Comparison of ENCODE assay signal across 11 mouse cellular contexts in genomic region chr9:42803061-42803491, GRCm38 (mm10).
DNase-seq lines count a peak whose midpoint lies in the region; ATAC-seq and TF ChIP-seq lines count a peak whose summit lies in the region.
"Had no signal": no experiment of that assay in that cellular context is flagged by ENCODE, and none has a peak within 500 bp of the region (broad histone marks: within the 10 kb centered on the region; RNA-seq: fewer than 3 reads in every experiment).

No protein-coding gene starts in this region.

- H3K4me3 ChIP-seq in heart, adult 2 months = no peak overlapping the region
- H3K4me3 ChIP-seq in heart, embryonic 11.5 days (ENCODE audit: low read depth, low read length) = no peak overlapping the region
- H3K4me3 ChIP-seq in neural tube, embryonic 14.5 days (ENCODE audit: low read depth, low read length) = no peak overlapping the region
- H3K4me3 ChIP-seq in intestine, postnatal 0 days (ENCODE audit: low read depth, low read length) = no peak overlapping the region
- H3K4me3 ChIP-seq: forebrain, embryonic 13.5 days; limb, embryonic 12.5 days; midbrain, embryonic 10.5 days had no signal

- peaks cover under 1% of the 10 kb centered on the region; the same call in 1 of the 2 replicates for H3K27me3 ChIP-seq in heart, adult 2 months (ENCODE audit: control insufficient read depth, insufficient read depth, low read length)
- 0 out of 2 replicates have a peak, but pooled peaks cover 5% of the 10 kb centered on the region for H3K27me3 ChIP-seq in heart, embryonic 11.5 days (ENCODE audit: control insufficient read depth, insufficient read depth, low read length)
- H3K27me3 ChIP-seq in neural tube, embryonic 14.5 days (ENCODE audit: control insufficient read depth, insufficient read depth, low read length) = no peaks in the 10 kb centered on the region
- no peaks in the 10 kb centered on the region for H3K27me3 ChIP-seq in intestine, postnatal 0 days (replicated peaks; ENCODE audit: control insufficient read depth, insufficient read depth, low read length)
- H3K27me3 ChIP-seq: forebrain, embryonic 13.5 days had no signal

- no peak for TF ChIP-seq POLR2A in heart, adult 2 months (IDR thresholded peaks at IDR 0.05; ENCODE audit: insufficient read depth, low read depth, low read length)

- H3K27ac ChIP-seq in heart, adult 2 months = no peak overlapping the region
- H3K27ac ChIP-seq in heart, embryonic 11.5 days (ENCODE audit: low read depth, low read length) = no peak overlapping the region
- no peak overlapping the region for H3K27ac ChIP-seq in neural tube, embryonic 14.5 days (ENCODE audit: low read depth, low read length)
- no peak overlapping the region for H3K27ac ChIP-seq in intestine, postnatal 0 days (ENCODE audit: low read depth, low read length)
- H3K27ac ChIP-seq: forebrain, embryonic 13.5 days; limb, embryonic 12.5 days; midbrain, embryonic 10.5 days had no signal

- DNase-seq in heart, adult 2 months = peak; percentile 30 to 38
- no peak for DNase-seq in neural tube, embryonic 10.5 days (ENCODE audit: extremely low spot score, low spot score)
- peak; percentile 21 for DNase-seq in cerebellum, adult 9-11 months
- peak; percentile 54 to 67 for DNase-seq in lung, postnatal 4 days
- DNase-seq: kidney, postnatal 36 days had no signal

- H3K9me3 ChIP-seq in heart, embryonic 11.5 days (replicated peaks; ENCODE audit: control insufficient read depth, low read length) = no peaks in the 10 kb centered on the region
- no peaks in the 10 kb centered on the region for H3K9me3 ChIP-seq in neural tube, embryonic 14.5 days (ENCODE audit: control insufficient read depth, low read length)
- H3K9me3 ChIP-seq in intestine, postnatal 0 days (ENCODE audit: control insufficient read depth) = no peaks in the 10 kb centered on the region
- H3K9me3 ChIP-seq: forebrain, embryonic 13.5 days; limb, embryonic 12.5 days; midbrain, embryonic 10.5 days had no signal

- no peaks in the 10 kb centered on the region; the same call in 1 of the 2 replicates for H3K4me1 ChIP-seq in heart, adult 2 months (ENCODE audit: control insufficient read depth, insufficient read depth, low read length)
- H3K4me1 ChIP-seq in heart, embryonic 11.5 days (ENCODE audit: control insufficient read depth, insufficient read depth, low read length) = no peaks in the 10 kb centered on the region
- 0 out of 2 replicates have a peak, but pooled peaks cover 4% of the 10 kb centered on the region for H3K4me1 ChIP-seq in neural tube, embryonic 14.5 days (ENCODE audit: control insufficient read depth, insufficient read depth, low read length)
- peaks cover 6% of the 10 kb centered on the region; the same call in 1 of the 2 replicates for H3K4me1 ChIP-seq in intestine, postnatal 0 days (replicated peaks; ENCODE audit: control insufficient read depth, insufficient read depth, low read length)
- H3K4me1 ChIP-seq: limb, embryonic 12.5 days; midbrain, embryonic 10.5 days had no signal

- no peaks in the 10 kb centered on the region for H3K79me2 ChIP-seq in heart, adult 2 months (replicated peaks; ENCODE audit: control insufficient read depth, insufficient read depth, low read length)

- no peak for TF ChIP-seq CTCF in heart, adult 2 months (IDR thresholded peaks at IDR 0.05)
- no peak for TF ChIP-seq CTCF in intestine, postnatal 0 days (IDR thresholded peaks at IDR 0.05; ENCODE audit: low read depth)

- no peaks in the 10 kb centered on the region for H3K36me3 ChIP-seq in heart, adult 2 months (ENCODE audit: control insufficient read depth, insufficient read depth, low read length)
- no peaks in the 10 kb centered on the region for H3K36me3 ChIP-seq in heart, embryonic 11.5 days (ENCODE audit: control insufficient read depth, insufficient read depth, low read length)
- no peaks in the 10 kb centered on the region for H3K36me3 ChIP-seq in neural tube, embryonic 14.5 days (ENCODE audit: control insufficient read depth, insufficient read depth, low read length)
- H3K36me3 ChIP-seq in intestine, postnatal 0 days (ENCODE audit: control insufficient read depth, insufficient read depth) = no peaks in the 10 kb centered on the region
- H3K36me3 ChIP-seq: limb, embryonic 12.5 days; midbrain, embryonic 10.5 days had no signal

- H3K9ac ChIP-seq in heart, adult 2 months (ENCODE audit: low read depth, low read length) = no peak overlapping the region
- no peak overlapping the region for H3K9ac ChIP-seq in heart, embryonic 11.5 days (ENCODE audit: low read depth, low read length)
- no peak overlapping the region for H3K9ac ChIP-seq in neural tube, embryonic 14.5 days (replicated peaks; ENCODE audit: low read depth, low read length)
- no peak overlapping the region for H3K9ac ChIP-seq in intestine, postnatal 0 days (ENCODE audit: low read depth, low read length)
- H3K9ac ChIP-seq: forebrain, embryonic 13.5 days; limb, embryonic 12.5 days had no signal

- ATAC-seq in heart, embryonic 11.5 days (replicated peaks; ENCODE audit: insufficient number of reproducible peaks, low FRiP score, low TSS enrichment) = no peak
- peak; percentile 48; the same call in 1 of the 2 replicates for ATAC-seq in neural tube, embryonic 14.5 days (ENCODE audit: low read depth)
- ATAC-seq in intestine, postnatal 0 days = no peak
- ATAC-seq: forebrain, embryonic 13.5 days had no signal

- WGBS in heart, adult 2 months = 36% methylated on average over 3 of the region's 3 CpGs
- 57% methylated on average over 3 of the region's 3 CpGs for WGBS in heart, embryonic 11.5 days (ENCODE audit: insufficient replicate concordance)
- 44% methylated on average over 3 of the region's 3 CpGs for WGBS in neural tube, embryonic 14.5 days
- 63% methylated on average over 3 of the region's 3 CpGs for WGBS in intestine, postnatal 0 days

- no peak for TF ChIP-seq EP300 in heart, adult 2 months (IDR thresholded peaks at IDR 0.05; ENCODE audit: insufficient read depth, low read depth, low read length)

- no peak overlapping the region for H3K4me2 ChIP-seq in heart, embryonic 11.5 days
- no peak overlapping the region for H3K4me2 ChIP-seq in neural tube, embryonic 14.5 days (ENCODE audit: low read depth, low read length)
- H3K4me2 ChIP-seq in intestine, postnatal 0 days (replicated peaks; ENCODE audit: low read depth) = no peak overlapping the region
- H3K4me2 ChIP-seq: forebrain, embryonic 13.5 days; limb, embryonic 12.5 days had no signal

- intact Hi-C loops in heart, adult 2 months (cut with DNase I) = no loop called here
